ENCODE assay signal across 8 mouse cellular contexts in the genomic region with DNA sequence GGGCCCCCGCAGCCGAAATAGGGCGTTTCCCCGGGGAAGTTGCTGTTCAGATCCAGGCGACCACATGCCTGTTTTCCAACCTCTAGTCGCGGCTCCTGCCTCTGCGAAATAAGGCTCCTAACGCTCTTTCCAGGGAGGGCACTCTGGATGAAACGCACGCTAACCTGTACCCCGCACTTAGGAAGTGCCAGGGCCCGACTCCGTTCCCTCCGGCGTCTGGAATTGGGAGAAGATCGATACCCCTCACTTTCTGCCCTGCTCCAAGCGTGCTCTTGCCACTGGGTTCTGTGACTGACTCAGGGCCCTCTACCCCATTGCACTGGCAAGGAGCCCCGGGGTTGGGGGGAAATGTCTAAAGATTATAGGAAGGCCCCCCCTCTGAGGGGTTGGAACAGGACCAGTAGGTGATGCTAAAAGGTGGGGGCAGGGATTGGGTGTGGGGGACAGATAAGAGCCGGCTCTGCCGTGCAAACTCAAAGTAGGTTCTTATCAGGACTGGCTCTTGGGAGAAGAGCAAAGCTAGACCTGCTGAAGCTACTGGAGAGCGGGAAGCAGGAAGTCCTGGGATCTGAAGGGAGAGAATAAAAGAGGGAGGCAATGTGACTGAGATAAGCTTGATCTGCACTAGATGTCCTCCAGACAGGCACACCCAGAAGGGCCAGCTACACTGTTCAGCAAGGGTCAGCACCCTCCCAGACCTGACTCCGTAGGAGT. TPM values are rescaled to one million over a fixed set of nuclear protein-coding genes. Genes with fewer than 3 reads are reported as not detected.
DNase-seq lines count a peak whose midpoint lies in the region; ATAC-seq lines count a peak whose summit lies in the region.

No protein-coding gene starts in this region.

- peak overlapping the region; percentile 96 for H3K4me2 ChIP-seq in hindbrain, embryonic 13.5 days
- peak overlapping the region; percentile 100 for H3K4me2 ChIP-seq in liver, embryonic 13.5 days
- H3K4me2 ChIP-seq in neural tube, embryonic 13.5 days = peak overlapping the region; percentile 95

- peaks cover 37% of the 10 kb centered on the region for H3K4me1 ChIP-seq in forebrain, embryonic 10.5 days
- peaks cover 31% of the 10 kb centered on the region for H3K4me1 ChIP-seq in hindbrain, embryonic 13.5 days (replicated peaks)
- H3K4me1 ChIP-seq in liver, embryonic 13.5 days (replicated peaks) = peaks cover 42% of the 10 kb centered on the region
- peaks cover 39% of the 10 kb centered on the region for H3K4me1 ChIP-seq in neural tube, embryonic 13.5 days (replicated peaks)

- H3K27ac ChIP-seq in forebrain, embryonic 10.5 days = peak overlapping the region; percentile 98
- H3K27ac ChIP-seq in hindbrain, embryonic 13.5 days = peak overlapping the region; percentile 99
- peak overlapping the region; percentile 88 for H3K27ac ChIP-seq in liver, embryonic 13.5 days
- H3K27ac ChIP-seq in neural tube, embryonic 13.5 days (replicated peaks) = peak overlapping the region; percentile 79

- peaks cover 2% of the 10 kb centered on the region; the same call in 1 of the 2 replicates for H3K36me3 ChIP-seq in forebrain, embryonic 10.5 days (replicated peaks)
- H3K36me3 ChIP-seq in hindbrain, embryonic 13.5 days = no peaks in the 10 kb centered on the region
- H3K36me3 ChIP-seq in liver, embryonic 13.5 days = peaks cover 3% of the 10 kb centered on the region; the same call in 1 of the 2 replicates
- H3K36me3 ChIP-seq in neural tube, embryonic 13.5 days = no peaks in the 10 kb centered on the region

- peak overlapping the region; percentile 80 for H3K4me3 ChIP-seq in forebrain, embryonic 10.5 days
- H3K4me3 ChIP-seq in hindbrain, embryonic 13.5 days = peak overlapping the region; percentile 71
- H3K4me3 ChIP-seq in liver, embryonic 13.5 days (replicated peaks) = peak overlapping the region; percentile 81
- peak overlapping the region; percentile 71 for H3K4me3 ChIP-seq in neural tube, embryonic 13.5 days

- no peaks in the 10 kb centered on the region for H3K9me3 ChIP-seq in forebrain, embryonic 10.5 days
- H3K9me3 ChIP-seq in hindbrain, embryonic 13.5 days = no peaks in the 10 kb centered on the region
- H3K9me3 ChIP-seq in liver, embryonic 13.5 days (replicated peaks) = no peaks in the 10 kb centered on the region
- H3K9me3 ChIP-seq in neural tube, embryonic 13.5 days = no peaks in the 10 kb centered on the region

- ATAC-seq in hindbrain, embryonic 13.5 days (ENCODE audit: low FRiP score) = peak; percentile 38
- ATAC-seq in liver, embryonic 13.5 days (ENCODE audit: low read depth) = peak; percentile 59
- peak; percentile 38 for ATAC-seq in neural tube, embryonic 13.5 days (ENCODE audit: low read depth)
- ATAC-seq in inflammation-experienced regulatory T-cells, adult 6 months = no peak

- H3K27me3 ChIP-seq in forebrain, embryonic 10.5 days (ENCODE audit: poor library complexity, severe bottlenecking) = peaks cover 51% of the 10 kb centered on the region
- peaks cover 45% of the 10 kb centered on the region for H3K27me3 ChIP-seq in hindbrain, embryonic 13.5 days
- 0 out of 2 replicates have a peak, but pooled peaks cover 5% of the 10 kb centered on the region for H3K27me3 ChIP-seq in liver, embryonic 13.5 days
- H3K27me3 ChIP-seq in neural tube, embryonic 13.5 days = peaks cover 35% of the 10 kb centered on the region

- DNase-seq in thymus, adult 18-20 months = peak; percentile 21 to 33
- DNase-seq in thymus, postnatal 4 days = no peak
- DNase-seq in c-Kit-negative CD71-positive TER-119-positive erythroid progenitor cells, embryonic 14.5 days (ENCODE audit: low read depth, low spot score) = peak; percentile 33
- peak; percentile 71 for DNase-seq in forebrain, embryonic 10.5 days (ENCODE audit: extremely low spot score, low spot score)
- DNase-seq in liver, embryonic 13.5 days = peak; percentile 58

- peak overlapping the region; percentile 72 for H3K9ac ChIP-seq in hindbrain, embryonic 13.5 days
- peak overlapping the region; percentile 85 for H3K9ac ChIP-seq in liver, embryonic 13.5 days
- H3K9ac ChIP-seq in neural tube, embryonic 13.5 days = peak overlapping the region; percentile 89

- 1% methylated on average over 23 of the region's 23 CpGs for WGBS in forebrain, embryonic 10.5 days
- WGBS in hindbrain, embryonic 13.5 days = 3% methylated on average over 23 of the region's 23 CpGs
- WGBS in liver, embryonic 13.5 days (ENCODE audit: insufficient replicate concordance) = 1% methylated on average over 23 of the region's 23 CpGs
- 4% methylated on average over 23 of the region's 23 CpGs for WGBS in neural tube, embryonic 13.5 days

RNA-seq across cellular contexts. Expression of gene Rybp, which starts 0.9 kb away (rescaled TPM):
- polyA plus RNA-seq in forebrain, embryonic 10.5 days (2016; fragmentation: Nextera tagmentation; extraction: Ambion mirVana) = 11.9 and 12.8 TPM in 2 replicates
- polyA plus RNA-seq in hindbrain, embryonic 13.5 days (2015; fragmentation: Nextera tagmentation; extraction: Ambion mirVana) = 18.2 and 19.0 TPM in 2 replicates
- polyA plus RNA-seq in liver, embryonic 13.5 days (2015; fragmentation: Nextera tagmentation; extraction: Ambion mirVana) = 4.9 and 7.2 TPM in 2 replicates
- polyA plus RNA-seq in neural tube, embryonic 13.5 days (2015; fragmentation: Nextera tagmentation; extraction: Ambion mirVana) = 17.5 and 19.0 TPM in 2 replicates
- 10 to 100 TPM in 1 of 3 experiments, 1 to 10 TPM in 2; 7.2 to 10.7 (median 9.7) TPM for polyA plus RNA-seq in inflammation-experienced regulatory T-cells, adult 6 months (2017; shearing (Covaris generic))
